Mouse (Mus musculus) hindbrain, postnatal 0 days (tissue): ENCODE measurements around the gene Cfl1. TPM values are rescaled to one million over a fixed set of nuclear protein-coding genes. Genes with fewer than 3 reads are reported as not detected.
A peak's percentile ranks its signal among the peaks of the same experiment; 100 is the strongest.

Source experiments
- ATAC-seq: fragments of 200-750 bp; cut with Nextera tagmentation; 2 replicates; pipeline ENCODE4 v1.8.0; 2017; ENCODE audit warnings: mild to moderate bottlenecking, moderate TSS enrichment, moderate library complexity
- DNase-seq: peaks from one replicate; pipeline ENCODE4 v3.0.0-alpha.2; 2015; ENCODE audit warnings: low spot score
- H3K27ac ChIP-seq: fragments of 300-500 bp; sonication (generic); 2 replicates; pipeline ENCODE4 v1.5.1; 2014; ENCODE audit warnings: mild to moderate bottlenecking
- H3K27me3 ChIP-seq: fragments of 300-500 bp; sonication (generic); 2 replicates; pipeline ENCODE4 v1.6.1; 2014; ENCODE audit warnings: low read length, mixed read lengths; ENCODE audit not compliant: insufficient read depth
- H3K36me3 ChIP-seq: fragments of 300-500 bp; sonication (generic); 2 replicates; pipeline ENCODE4 v1.6.1; 2014; ENCODE audit warnings: low read length, mixed read lengths; ENCODE audit not compliant: insufficient read depth
- H3K4me1 ChIP-seq: fragments of 300-500 bp; sonication (generic); 2 replicates; pipeline ENCODE4 v1.6.1; 2014; ENCODE audit warnings: antibody characterized with exemption, low read length, mixed read lengths; ENCODE audit not compliant: insufficient read depth
- H3K4me2 ChIP-seq: fragments of 300-500 bp; sonication (generic); 2 replicates; pipeline ENCODE4 v1.6.1; 2014; ENCODE audit warnings: low read depth, mild to moderate bottlenecking, low read length, moderate library complexity, mixed read lengths
- H3K4me3 ChIP-seq: fragments of 300-500 bp; sonication (generic); 2 replicates; pipeline ENCODE4 v1.5.1; 2014; ENCODE audit warnings: low read length
- H3K9ac ChIP-seq: fragments of 300-500 bp; sonication (generic); replicated peaks from 2 replicates; pipeline ENCODE4 v1.6.1; 2014; ENCODE audit warnings: mild to moderate bottlenecking, low read length, moderate library complexity, mixed read lengths
- H3K9me3 ChIP-seq: fragments of 300-500 bp; sonication (generic); 2 replicates; pipeline ENCODE4 v1.6.1; 2016; ENCODE audit warnings: low read length, mixed read lengths
- CTCF ChIP-seq: IDR thresholded peaks from 2 replicates; pipeline ENCODE4 v1.5.1; 2016; ENCODE audit warnings: antibody characterized with exemption, control low read depth, low read depth
- WGBS: fragments of 180-500 bp; shearing (Covaris S2); extraction: QIAGEN DNeasy Blood & Tissue Kit; methylation state at CpG from one replicate; pipeline ENCODE4 v1.1.7; 2014; 5-methylcytosine and 5-hydroxymethylcytosine counted together
- polyA plus RNA-seq: library from polyadenylated mRNA; unstranded; fragments of >200 nt; fragmentation: Nextera tagmentation; extraction: Ambion mirVana; gene quantifications from 2 replicates; pipeline ENCODE4 v1.2.1, GENCODE M21; 2015
- total RNA-seq: library from RNA; depleted of rRNA; stranded (reverse); fragments of >200 nt; gene quantifications from 2 replicates; pipeline ENCODE4 v1.2.3, GENCODE M21; 2014; rRNA removed

Cfl1 gene
- total and polyA plus RNA-seq, 2 experiments from 2014 or later, result 1,468 to 3,214 TPM

GRCm38 (mm10) chr19:5525204-5525603 lies 34.9 kb downstream of the Cfl1 start:
- TF ChIP-seq CTCF, result no peak

DNA sequence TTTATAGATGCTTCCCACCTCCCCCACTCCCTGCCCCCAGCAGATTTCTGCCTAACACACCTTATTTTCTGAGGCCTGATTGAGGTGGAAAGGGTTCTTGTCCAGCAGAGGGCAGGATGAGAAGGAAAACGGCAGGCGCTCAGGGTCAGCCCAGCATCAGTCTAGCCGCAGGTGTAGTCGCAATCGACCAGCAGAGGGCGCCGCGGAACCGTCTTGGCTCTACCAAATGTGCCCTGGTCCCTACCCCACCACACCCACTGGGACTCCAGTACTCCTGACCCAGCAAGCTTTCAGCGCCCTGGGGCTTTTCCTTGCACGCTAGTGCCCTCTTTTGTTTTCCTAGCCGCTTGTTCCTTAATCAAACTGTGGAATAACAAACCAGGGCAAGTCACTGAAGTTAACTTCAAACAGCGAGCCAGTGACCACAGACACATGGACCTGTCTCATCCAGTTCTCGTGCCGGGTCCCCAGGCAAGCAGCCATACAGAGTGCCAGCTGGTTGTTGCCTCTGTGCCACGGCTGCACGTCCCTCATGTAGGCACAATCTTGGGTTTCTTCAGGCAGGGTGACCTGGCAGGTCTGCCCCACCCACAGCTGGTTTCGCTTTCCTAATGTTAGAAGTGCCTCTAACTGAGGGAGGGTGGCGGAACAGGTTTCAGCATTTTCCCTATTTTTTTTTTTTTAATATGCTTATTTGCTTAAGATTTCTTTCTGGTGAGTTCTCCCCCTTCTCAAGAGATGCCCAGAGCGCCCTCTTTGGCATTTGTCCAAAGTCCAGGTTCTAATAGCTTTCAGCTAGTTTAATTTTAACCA lies 39.3 kb downstream of the Cfl1 start:
- no peak overlapping the region; the same call in 1 of the 2 replicates for H3K27ac ChIP-seq
- 7% methylated on average over 20 of the region's 20 CpGs for WGBS

More at GRCm38 (mm10) chr19:5525204-5525603, 34.9 kb downstream of the Cfl1 start:
- WGBS, result 75% methylated on average over 5 of the region's 5 CpGs
- H3K9me3 ChIP-seq, result no peaks in the 10 kb centered on the region
- H3K27me3 ChIP-seq, result no peaks in the 10 kb centered on the region
- ATAC-seq (no peak), DNase-seq (no peak)
- H3K4me2 ChIP-seq, result no peak overlapping the region
- H3K4me1 ChIP-seq, result no peaks in the 10 kb centered on the region
- H3K36me3 ChIP-seq, result no peaks in the 10 kb centered on the region
- H3K4me3 ChIP-seq, result no peak overlapping the region
- H3K27ac ChIP-seq, result no peak overlapping the region
- H3K9ac ChIP-seq, result no peak overlapping the region

GRCm38 (mm10) chr19:5530138-5530524 lies 39.9 kb downstream of the Cfl1 start:
- 14% methylated on average over 7 of the region's 7 CpGs for WGBS
- H3K9ac ChIP-seq, result no peak overlapping the region
- H3K27me3 ChIP-seq, result no peaks in the 10 kb centered on the region
- ATAC-seq, result no peak
- H3K27ac ChIP-seq, result no peak overlapping the region
- no peak for TF ChIP-seq CTCF
- no peak for DNase-seq
- H3K4me1 ChIP-seq, result no peaks in the 10 kb centered on the region
- H3K4me3 ChIP-seq, result no peak overlapping the region
- H3K4me2 ChIP-seq, result peak overlapping the region; percentile 50; the same call in 1 of the 2 replicates
- no peaks in the 10 kb centered on the region for H3K36me3 ChIP-seq
- H3K9me3 ChIP-seq, result no peaks in the 10 kb centered on the region

More for the DNA sequence above, 39.3 kb downstream of the Cfl1 start:
- Histone ChIP-seq H3K27me3 (no peaks in the 10 kb centered on the region), H3K4me2 (peak overlapping the region; percentile 50), H3K4me3 (0 out of 2 replicates have a peak overlapping the region, but pooled peaks have one; percentile 11), H3K4me1 (no peaks in the 10 kb centered on the region), H3K36me3 (no peaks in the 10 kb centered on the region), H3K9me3 (no peaks in the 10 kb centered on the region), H3K9ac (no peak overlapping the region)
- ATAC-seq (peak; percentile 96), DNase-seq (peak; percentile 94)
- TF ChIP-seq CTCF, result peak; percentile 98

DNA sequence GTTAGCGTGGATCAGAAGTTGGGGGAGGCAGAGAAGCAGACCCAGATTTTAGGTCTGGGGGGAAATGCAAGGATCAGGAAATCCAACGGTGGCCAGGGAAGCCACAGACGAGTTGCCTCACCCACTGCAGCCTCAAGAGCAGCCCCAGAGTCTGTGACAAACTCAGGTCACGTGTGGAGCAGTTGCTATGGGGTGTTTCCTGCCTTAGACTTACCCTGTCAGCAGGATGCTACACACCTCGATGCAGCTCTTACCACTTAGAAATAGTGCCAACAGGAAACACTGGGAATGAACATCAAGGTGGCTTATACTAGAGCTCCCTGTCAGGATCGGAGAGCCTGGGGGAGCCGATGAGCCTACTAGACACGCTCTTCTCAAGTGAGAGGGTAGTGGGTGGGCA lies 42.3 kb downstream of the Cfl1 start:
- no peaks in the 10 kb centered on the region for H3K9me3 ChIP-seq
- no peak for DNase-seq
- no peaks in the 10 kb centered on the region for H3K36me3 ChIP-seq
- no peak overlapping the region for H3K27ac ChIP-seq
- H3K27me3 ChIP-seq, result no peaks in the 10 kb centered on the region
- 74% methylated on average over 8 of the region's 8 CpGs for WGBS
- TF ChIP-seq CTCF, result no peak
- no peaks in the 10 kb centered on the region for H3K4me1 ChIP-seq
- ATAC-seq, result no peak
- H3K9ac ChIP-seq, result no peak overlapping the region
- no peak overlapping the region for H3K4me2 ChIP-seq
- no peak overlapping the region for H3K4me3 ChIP-seq

DNA sequence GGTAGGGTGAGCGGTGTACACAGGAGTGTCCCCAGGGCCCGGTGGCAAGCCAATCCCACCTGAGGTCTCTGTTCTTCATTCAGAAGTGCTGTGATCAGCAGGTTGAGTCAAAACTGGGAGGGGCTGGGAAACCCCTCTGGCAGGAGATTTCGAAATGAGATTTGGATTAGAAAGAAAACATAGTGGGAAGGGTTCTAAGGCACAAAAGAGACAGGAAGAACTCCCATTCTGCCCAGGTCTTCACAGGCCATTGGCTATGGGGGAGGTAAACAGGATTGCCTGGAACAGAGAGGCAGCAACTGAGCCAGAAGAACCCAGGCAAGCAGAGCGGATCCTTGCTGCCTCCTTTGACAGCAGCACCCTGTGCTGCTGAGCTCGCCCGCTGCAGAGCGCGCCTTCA lies 48.5 kb downstream of the Cfl1 start:
- Histone ChIP-seq H3K9me3 (no peaks in the 10 kb centered on the region), H3K27me3 (no peaks in the 10 kb centered on the region), H3K9ac (no peak overlapping the region), H3K36me3 (no peaks in the 10 kb centered on the region), H3K4me1 (no peaks in the 10 kb centered on the region), H3K4me2 (no peak overlapping the region), H3K27ac (no peak overlapping the region), H3K4me3 (no peak overlapping the region)
- ATAC-seq (no peak), DNase-seq (no peak)
- TF ChIP-seq CTCF, result no peak
- 77% methylated on average over 8 of the region's 8 CpGs for WGBS

- Histone ChIP-seq H3K9me3 (no peaks in the 10 kb centered on the region), H3K27me3 (no peaks in the 10 kb centered on the region), H3K36me3 (no peaks in the 10 kb centered on the region), H3K9ac (no peak overlapping the region), H3K27ac (no peak overlapping the region), H3K4me2 (no peak overlapping the region), H3K4me1 (no peaks in the 10 kb centered on the region), H3K4me3 (no peak overlapping the region)
- ATAC-seq (no peak), DNase-seq (no peak)
- 90% methylated on average over 9 of the region's 9 CpGs for WGBS
- no peak for TF ChIP-seq CTCF
Measured at GRCm38 (mm10) chr19:5543362-5543761, 53.1 kb downstream of the Cfl1 start.

GRCm38 (mm10) chr19:5544031-5544430 lies 53.8 kb downstream of the Cfl1 start:
- H3K4me2 ChIP-seq, result no peak overlapping the region
- TF ChIP-seq CTCF, result no peak
- no peak overlapping the region for H3K27ac ChIP-seq
- WGBS, result 58% methylated on average over 11 of the region's 11 CpGs
- no peak overlapping the region for H3K4me3 ChIP-seq
- no peaks in the 10 kb centered on the region for H3K4me1 ChIP-seq
- no peak for DNase-seq
- H3K36me3 ChIP-seq, result no peaks in the 10 kb centered on the region
- no peaks in the 10 kb centered on the region for H3K27me3 ChIP-seq
- no peak for ATAC-seq
- no peak overlapping the region for H3K9ac ChIP-seq
- no peaks in the 10 kb centered on the region for H3K9me3 ChIP-seq

Other genes with a start within 250 kb of the Cfl1 start
- 60.3 and 63.6 TPM in 2 replicates for gene Pacs1, start 217.3 kb upstream of the Cfl1 start, total RNA-seq
- gene Pacs1, start 217.3 kb upstream of the Cfl1 start, polyA plus RNA-seq, result 33.1 and 41.0 TPM in 2 replicates
- gene Sf3b2, start 195.0 kb upstream of the Cfl1 start, total RNA-seq, result 266 and 341 TPM in 2 replicates
- 322 and 334 TPM in 2 replicates for gene Sf3b2, start 195.0 kb upstream of the Cfl1 start, polyA plus RNA-seq
- gene Gal3st3, start 192.1 kb upstream of the Cfl1 start, total RNA-seq, result 25.0 and 27.3 TPM in 2 replicates
- 26.9 and 31.9 TPM in 2 replicates for gene Gal3st3, start 192.1 kb upstream of the Cfl1 start, polyA plus RNA-seq
- gene Catsper1, start 154.7 kb upstream of the Cfl1 start, total RNA-seq, result not detected in 2 replicates
- not detected in 2 replicates for gene Catsper1, start 154.7 kb upstream of the Cfl1 start, polyA plus RNA-seq
- 0.50 and 9.8 TPM in 2 replicates for gene Cst6, start 140.9 kb upstream of the Cfl1 start, total RNA-seq
- gene Cst6, start 140.9 kb upstream of the Cfl1 start, polyA plus RNA-seq, result 14.9 and 16.1 TPM in 2 replicates
- gene Eif1ad, start 123.7 kb upstream of the Cfl1 start, total RNA-seq, result 21.2 and 25.2 TPM in 2 replicates
- 46.7 and 49.2 TPM in 2 replicates for gene Eif1ad, start 123.7 kb upstream of the Cfl1 start, polyA plus RNA-seq
- gene Banf1, start 123.3 kb upstream of the Cfl1 start, total RNA-seq, result 78.3 and 95.8 TPM in 2 replicates
- 316 and 319 TPM in 2 replicates for gene Banf1, start 123.3 kb upstream of the Cfl1 start, polyA plus RNA-seq
- 23.2 and 30.5 TPM in 2 replicates for gene Sart1, start 101.8 kb upstream of the Cfl1 start, total RNA-seq
- 45.0 and 47.4 TPM in 2 replicates for gene Sart1, start 101.8 kb upstream of the Cfl1 start, polyA plus RNA-seq
- gene Tsga10ip, start 87.9 kb upstream of the Cfl1 start, total RNA-seq, result not detected in 2 replicates
- gene Tsga10ip, start 87.9 kb upstream of the Cfl1 start, polyA plus RNA-seq, result not detected in 2 replicates
- gene Drap1, start 65.5 kb upstream of the Cfl1 start, total RNA-seq, result 111 and 123 TPM in 2 replicates
- 331 and 338 TPM in 2 replicates for gene Drap1, start 65.5 kb upstream of the Cfl1 start, polyA plus RNA-seq
- gene AI837181, start 65.3 kb upstream of the Cfl1 start, total RNA-seq, result 85.1 and 100 TPM in 2 replicates
- 81.8 and 82.8 TPM in 2 replicates for gene AI837181, start 65.3 kb upstream of the Cfl1 start, polyA plus RNA-seq
- gene Fosl1, start 42.9 kb upstream of the Cfl1 start, total RNA-seq, result not detected in 2 replicates
- not detected in 2 replicates for gene Fosl1, start 42.9 kb upstream of the Cfl1 start, polyA plus RNA-seq
- 17.4 and 18.5 TPM in 2 replicates for gene Ccdc85b, start 32.6 kb upstream of the Cfl1 start, total RNA-seq
- 16.0 and 16.1 TPM in 2 replicates for gene Ccdc85b, start 32.6 kb upstream of the Cfl1 start, polyA plus RNA-seq
- gene Fibp, start 29.8 kb upstream of the Cfl1 start, total RNA-seq, result 76.1 and 103 TPM in 2 replicates
- gene Fibp, start 29.8 kb upstream of the Cfl1 start, polyA plus RNA-seq, result 172 and 179 TPM in 2 replicates
- 1.2 and 4.5 TPM in 2 replicates for gene Ctsw, start 21.9 kb upstream of the Cfl1 start, total RNA-seq
- gene Ctsw, start 21.9 kb upstream of the Cfl1 start, polyA plus RNA-seq, result 1.6 and 2.0 TPM in 2 replicates
- gene Efemp2, start 16.5 kb upstream of the Cfl1 start, total RNA-seq, result 46.3 and 49.3 TPM in 2 replicates
- 36.5 and 41.7 TPM in 2 replicates for gene Efemp2, start 16.5 kb upstream of the Cfl1 start, polyA plus RNA-seq
- gene Mus81, start 2.1 kb upstream of the Cfl1 start, total RNA-seq, result 56.8 and 58.8 TPM in 2 replicates
- 27.4 and 27.7 TPM in 2 replicates for gene Mus81, start 2.1 kb upstream of the Cfl1 start, polyA plus RNA-seq
- gene 1700020D05Rik, start 13.3 kb downstream of the Cfl1 start, total RNA-seq, result 3.8 and 4.8 TPM in 2 replicates
- gene 1700020D05Rik, start 13.3 kb downstream of the Cfl1 start, polyA plus RNA-seq, result not detected in 2 replicates
- 78.0 and 79.0 TPM in 2 replicates for gene Snx32, start 20.1 kb downstream of the Cfl1 start, total RNA-seq
- 75.0 and 79.6 TPM in 2 replicates for gene Snx32, start 20.1 kb downstream of the Cfl1 start, polyA plus RNA-seq
- gene Ovol1, start 70.2 kb downstream of the Cfl1 start, total RNA-seq, result not detected in 2 replicates
- gene Ovol1, start 70.2 kb downstream of the Cfl1 start, polyA plus RNA-seq, result 0.25 TPM in 1 of 2 replicates, not detected in the other
- 15.0 and 19.3 TPM in 2 replicates for gene Ap5b1, start 77.6 kb downstream of the Cfl1 start, total RNA-seq
- gene Ap5b1, start 77.6 kb downstream of the Cfl1 start, polyA plus RNA-seq, result 2.3 and 2.6 TPM in 2 replicates
- gene Rnaseh2c, start 111.4 kb downstream of the Cfl1 start, total RNA-seq, result 33.6 and 40.4 TPM in 2 replicates
- 66.4 and 75.4 TPM in 2 replicates for gene Rnaseh2c, start 111.4 kb downstream of the Cfl1 start, polyA plus RNA-seq
- 95.2 and 163 TPM in 2 replicates for gene Kat5, start 119.8 kb downstream of the Cfl1 start, total RNA-seq
- 72.0 and 74.0 TPM in 2 replicates for gene Kat5, start 119.8 kb downstream of the Cfl1 start, polyA plus RNA-seq
- gene Rela, start 147.0 kb downstream of the Cfl1 start, total RNA-seq, result 40.1 and 40.8 TPM in 2 replicates
- 30.3 and 33.1 TPM in 2 replicates for gene Rela, start 147.0 kb downstream of the Cfl1 start, polyA plus RNA-seq
- gene Sipa1, start 173.3 kb downstream of the Cfl1 start, total RNA-seq, result 25.6 and 43.2 TPM in 2 replicates
- 18.7 and 18.8 TPM in 2 replicates for gene Sipa1, start 173.3 kb downstream of the Cfl1 start, polyA plus RNA-seq
- 20.6 and 20.7 TPM in 2 replicates for gene Map3k11, start 198.3 kb downstream of the Cfl1 start, total RNA-seq
- 10.0 and 10.7 TPM in 2 replicates for gene Map3k11, start 198.3 kb downstream of the Cfl1 start, polyA plus RNA-seq
- 75.1 and 97.0 TPM in 2 replicates for gene Pcnx3, start 198.5 kb downstream of the Cfl1 start, total RNA-seq
- 16.8 and 17.2 TPM in 2 replicates for gene Pcnx3, start 198.5 kb downstream of the Cfl1 start, polyA plus RNA-seq
- not detected in 2 replicates for gene Kcnk7, start 213.9 kb downstream of the Cfl1 start, total RNA-seq
- 0.19 and 0.61 TPM in 2 replicates for gene Kcnk7, start 213.9 kb downstream of the Cfl1 start, polyA plus RNA-seq
- 16.6 and 19.7 TPM in 2 replicates for gene Ehbp1l1, start 235.9 kb downstream of the Cfl1 start, total RNA-seq
- gene Ehbp1l1, start 235.9 kb downstream of the Cfl1 start, polyA plus RNA-seq, result 40.0 and 43.0 TPM in 2 replicates
- gene Fam89b, start 239.2 kb downstream of the Cfl1 start, total RNA-seq, result 177 and 188 TPM in 2 replicates
- gene Fam89b, start 239.2 kb downstream of the Cfl1 start, polyA plus RNA-seq, result 131 and 140 TPM in 2 replicates